Mouse (Mus musculus): ENCODE measurements around the gene Ephb2. TPM values are rescaled to one million over a fixed set of nuclear protein-coding genes. Genes with fewer than 3 reads are reported as not detected.

Gene Ephb2
- polyA plus RNA-seq, 1 experiment from 2014 or later = 24.3 TPM

DNA sequence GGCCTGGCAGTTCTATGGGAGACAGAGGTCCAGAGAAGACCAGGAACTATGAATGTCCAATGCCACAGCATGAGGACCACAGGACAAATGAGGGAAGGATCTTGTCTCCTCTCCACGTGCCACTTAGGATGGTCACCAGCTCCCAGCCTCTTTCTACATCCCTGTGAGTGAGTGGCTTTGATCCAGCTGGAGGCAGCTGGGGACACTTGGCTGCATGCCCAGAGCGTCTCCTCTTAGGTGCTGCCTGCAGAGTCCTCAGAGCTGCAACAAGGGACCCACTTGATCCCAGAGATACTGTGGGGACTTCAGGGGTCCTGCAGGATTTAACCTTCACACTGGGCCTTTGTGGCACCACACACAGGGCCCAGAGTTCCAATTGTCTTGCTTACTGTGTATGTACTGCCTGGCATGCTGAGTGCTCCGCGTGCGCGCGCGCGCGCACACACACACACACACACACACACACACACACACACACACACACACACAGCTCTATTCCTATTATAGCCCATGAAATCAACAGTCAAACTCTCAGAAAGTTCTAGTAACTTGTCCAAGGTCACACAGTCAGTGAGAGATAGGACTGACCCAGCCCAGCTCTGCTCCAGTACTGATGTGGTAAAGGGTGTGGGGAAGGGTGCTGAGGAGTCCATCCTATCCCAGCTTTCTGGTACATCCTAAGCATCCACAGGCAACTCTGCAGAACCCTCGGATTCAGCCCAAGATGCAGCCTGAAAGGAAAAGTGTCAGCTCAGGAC, 204.4 kb downstream of the Ephb2 start:
- H3K36me3 ChIP-seq = no peaks in the 10 kb centered on the region
- H3K9me3 ChIP-seq = no peaks in the 10 kb centered on the region
- ATAC-seq (ENCODE audit: low FRiP score, low read depth) = no peak
- H3K27ac ChIP-seq (replicated peaks) = no peak overlapping the region
- no peak overlapping the region for H3K9ac ChIP-seq
- WGBS = 76% methylated on average over 11 of the region's 11 CpGs
- H3K4me3 ChIP-seq = no peak overlapping the region
- H3K4me2 ChIP-seq = no peak overlapping the region
- peaks cover 8% of the 10 kb centered on the region; the same call in 1 of the 2 replicates for H3K27me3 ChIP-seq
- no peaks in the 10 kb centered on the region for H3K4me1 ChIP-seq (replicated peaks)

DNA sequence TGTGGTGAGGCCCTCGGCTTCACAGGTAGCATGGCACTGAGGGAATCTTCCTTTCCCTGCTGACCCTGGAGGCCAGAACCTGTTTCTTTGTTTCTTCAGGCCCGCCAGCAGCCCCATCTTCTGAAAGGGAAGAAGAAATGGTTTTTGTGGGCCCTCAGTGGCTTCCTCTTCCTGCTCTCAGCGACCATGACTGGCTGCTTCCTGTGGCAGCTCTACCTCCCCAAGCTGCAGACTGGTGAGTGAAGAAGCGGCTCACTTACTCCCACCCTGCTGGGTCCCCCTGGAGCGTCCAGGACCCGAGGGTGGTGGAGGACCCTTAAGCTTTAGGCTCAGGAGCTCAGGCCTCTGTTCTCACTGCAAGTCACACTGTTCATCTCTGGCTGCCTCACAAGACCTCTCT, 209.2 kb downstream of the Ephb2 start:
- ATAC-seq (ENCODE audit: low FRiP score, low read depth) = no peak
- Histone ChIP-seq H3K4me1 (replicated peaks) (no peaks in the 10 kb centered on the region), H3K9me3 (no peaks in the 10 kb centered on the region), H3K4me3 (no peak overlapping the region), H3K9ac (no peak overlapping the region), H3K4me2 (no peak overlapping the region), H3K36me3 (no peaks in the 10 kb centered on the region), H3K27ac (replicated peaks) (no peak overlapping the region), H3K27me3 (peaks cover 3% of the 10 kb centered on the region; the same call in 1 of the 2 replicates)
- 78% methylated on average over 6 of the region's 6 CpGs for WGBS

DNA sequence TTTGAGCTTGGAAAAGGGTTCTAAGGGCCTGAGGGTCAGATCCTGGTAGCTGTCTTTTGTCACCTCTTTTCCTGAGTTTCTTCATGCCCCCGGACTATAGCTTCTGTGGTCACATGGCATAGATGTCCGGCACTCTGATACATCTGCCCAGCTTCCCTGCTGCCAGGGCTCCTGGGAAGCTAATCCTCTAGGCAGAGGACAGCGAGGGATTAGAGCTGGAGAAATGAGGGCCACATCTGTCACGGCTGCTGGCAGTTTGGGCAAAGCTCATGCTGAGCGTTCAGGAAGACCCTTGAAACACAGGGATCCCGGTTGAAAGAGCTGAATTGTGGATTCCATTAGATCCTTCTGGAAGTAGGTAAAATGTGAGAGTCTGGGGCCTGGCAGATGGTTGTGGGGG, 213.4 kb downstream of the Ephb2 start, which contains the start of gene Lactbl1:
Gene Lactbl1, plus strand, starts transcription at position 234 of the 400 bp plus-strand sequence.
- H3K27ac ChIP-seq (replicated peaks) = no peak within 1 kb of the TSS
- H3K4me2 ChIP-seq = no peak within 1 kb of the TSS
- no peak within 1 kb of the TSS for H3K9ac ChIP-seq
- H3K27me3 ChIP-seq = peaks cover 3% of the 10 kb centered on the region; the same call in 1 of the 2 replicates
- no peaks in the 10 kb centered on the region for H3K36me3 ChIP-seq
- no peaks in the 10 kb centered on the region for H3K4me1 ChIP-seq (replicated peaks)
- no peak within 1 kb of the TSS for H3K4me3 ChIP-seq
- H3K9me3 ChIP-seq = no peaks in the 10 kb centered on the region
- no peak for ATAC-seq (ENCODE audit: low FRiP score, low read depth)
- WGBS = 46% methylated on average over 6 of the region's 6 CpGs

DNA sequence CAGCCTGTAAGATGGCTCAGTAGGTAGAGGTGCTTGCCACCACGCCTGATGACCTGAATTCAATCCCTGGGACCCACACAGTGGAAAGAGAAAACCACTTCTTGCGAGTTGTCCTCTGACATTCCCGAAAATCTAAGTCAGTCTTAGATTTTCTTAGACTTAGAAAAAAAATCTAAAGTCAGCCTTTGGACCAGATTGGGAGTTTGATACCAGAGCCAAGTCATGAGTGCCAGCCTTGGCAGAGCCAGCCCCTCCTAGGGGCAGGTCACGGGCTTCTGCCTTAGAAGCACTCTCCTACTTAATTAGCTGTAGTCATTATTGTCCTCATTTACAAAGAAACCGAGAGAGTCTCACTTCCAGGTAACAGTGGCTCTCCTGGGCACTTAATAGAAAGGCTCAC, 213.8 kb downstream of the Ephb2 start:
- Histone ChIP-seq H3K9ac (no peak overlapping the region), H3K27ac (replicated peaks) (no peak overlapping the region), H3K27me3 (peaks cover 3% of the 10 kb centered on the region; the same call in 1 of the 2 replicates), H3K9me3 (no peaks in the 10 kb centered on the region), H3K4me3 (no peak overlapping the region), H3K36me3 (no peaks in the 10 kb centered on the region), H3K4me2 (no peak overlapping the region), H3K4me1 (replicated peaks) (no peaks in the 10 kb centered on the region)
- 58% methylated on average over 5 of the region's 5 CpGs for WGBS
- ATAC-seq (ENCODE audit: low FRiP score, low read depth) = no peak

DNA sequence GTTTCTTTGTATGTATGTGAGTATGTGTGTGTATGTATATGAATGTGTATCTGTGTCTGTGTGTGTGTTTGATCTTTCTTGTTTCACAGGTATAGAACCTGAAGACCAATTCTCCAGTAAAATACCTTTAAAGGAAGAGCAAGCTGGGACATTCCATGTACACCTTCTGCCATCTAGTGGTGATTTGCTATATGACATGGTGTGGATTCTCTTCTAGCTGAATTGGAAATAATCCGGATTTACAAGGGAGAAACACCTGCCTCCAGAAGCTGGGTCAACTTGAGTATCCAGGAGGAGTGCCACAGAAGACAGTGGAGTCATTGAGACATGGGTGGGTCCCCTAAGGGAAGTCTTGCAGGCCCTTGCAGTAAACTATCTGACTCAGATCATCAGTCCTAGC, 214.5 kb downstream of the Ephb2 start:
- H3K36me3 ChIP-seq = no peaks in the 10 kb centered on the region
- H3K4me2 ChIP-seq = no peak overlapping the region
- H3K9ac ChIP-seq = no peak overlapping the region
- no peak overlapping the region for H3K4me3 ChIP-seq
- H3K4me1 ChIP-seq (replicated peaks) = no peaks in the 10 kb centered on the region
- no peaks in the 10 kb centered on the region for H3K9me3 ChIP-seq
- H3K27me3 ChIP-seq = peaks cover 3% of the 10 kb centered on the region; the same call in 1 of the 2 replicates
- ATAC-seq (ENCODE audit: low FRiP score, low read depth) = 0 out of 2 replicates have a peak, but pooled peaks have one; percentile 30
- WGBS = 0% methylated on average over 1 of the region's 1 CpGs
- no peak overlapping the region for H3K27ac ChIP-seq (replicated peaks)

DNA sequence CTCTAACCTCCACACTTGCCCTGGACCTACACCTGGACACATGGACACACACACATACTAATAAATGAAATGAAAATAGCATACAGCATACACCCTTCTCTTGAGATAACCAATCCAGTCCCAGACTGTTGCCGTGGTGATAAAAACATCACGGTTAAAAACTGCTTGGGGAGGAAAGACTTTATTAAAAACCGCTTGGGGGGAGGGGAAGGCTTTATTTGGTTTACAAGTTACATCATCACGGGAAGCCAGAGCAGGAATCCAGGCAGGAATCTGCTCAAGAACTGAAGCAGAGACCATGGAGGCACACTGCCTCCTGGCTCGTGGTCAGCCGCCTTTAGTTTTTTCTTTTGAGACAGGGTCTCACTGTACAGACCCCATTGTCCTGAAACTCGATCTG, 222.1 kb downstream of the Ephb2 start:
- WGBS = 58% methylated on average over 7 of the region's 7 CpGs
- Histone ChIP-seq H3K36me3 (no peaks in the 10 kb centered on the region), H3K9me3 (no peaks in the 10 kb centered on the region), H3K9ac (no peak overlapping the region), H3K27me3 (no peaks in the 10 kb centered on the region), H3K27ac (replicated peaks) (no peak overlapping the region), H3K4me2 (no peak overlapping the region), H3K4me3 (no peak overlapping the region), H3K4me1 (replicated peaks) (no peaks in the 10 kb centered on the region)
- no peak for ATAC-seq (ENCODE audit: low FRiP score, low read depth)

DNA sequence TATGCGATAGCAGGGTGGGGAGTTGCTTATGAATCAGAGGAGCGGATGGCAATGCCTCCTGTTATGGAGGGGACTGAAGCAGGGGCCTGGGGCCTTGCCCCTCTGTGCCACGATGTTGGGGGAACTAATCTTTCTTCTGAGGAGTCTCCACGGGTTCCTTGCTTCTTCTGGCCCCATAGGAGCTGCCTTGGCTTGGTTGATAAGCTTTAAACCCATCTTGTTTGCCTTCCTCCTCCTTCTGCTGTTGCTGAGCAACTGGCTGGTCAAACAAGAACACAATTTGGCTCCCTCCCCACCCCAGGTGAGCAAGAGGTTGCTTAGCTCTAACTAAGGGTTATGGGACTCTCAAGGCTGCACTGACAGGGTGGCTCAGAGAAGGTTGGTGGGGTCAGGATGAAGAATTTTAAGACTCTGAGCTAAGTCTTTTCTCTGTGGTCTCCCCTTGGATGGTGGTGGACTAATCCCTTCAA, 225.4 kb downstream of the Ephb2 start, which contains the start of gene Tex46:
Gene Tex46, plus strand, starts transcription at position 51 of the 470 bp plus-strand sequence.
- Histone ChIP-seq H3K27ac (replicated peaks) (no peak within 1 kb of the TSS), H3K4me3 (no peak within 1 kb of the TSS), H3K27me3 (no peaks in the 10 kb centered on the region), H3K4me1 (replicated peaks) (no peaks in the 10 kb centered on the region), H3K4me2 (no peak within 1 kb of the TSS), H3K9ac (no peak within 1 kb of the TSS), H3K36me3 (no peaks in the 10 kb centered on the region), H3K9me3 (no peaks in the 10 kb centered on the region)
- no peak for ATAC-seq (ENCODE audit: low FRiP score, low read depth)
- WGBS = 62% methylated on average over 4 of the region's 4 CpGs

DNA sequence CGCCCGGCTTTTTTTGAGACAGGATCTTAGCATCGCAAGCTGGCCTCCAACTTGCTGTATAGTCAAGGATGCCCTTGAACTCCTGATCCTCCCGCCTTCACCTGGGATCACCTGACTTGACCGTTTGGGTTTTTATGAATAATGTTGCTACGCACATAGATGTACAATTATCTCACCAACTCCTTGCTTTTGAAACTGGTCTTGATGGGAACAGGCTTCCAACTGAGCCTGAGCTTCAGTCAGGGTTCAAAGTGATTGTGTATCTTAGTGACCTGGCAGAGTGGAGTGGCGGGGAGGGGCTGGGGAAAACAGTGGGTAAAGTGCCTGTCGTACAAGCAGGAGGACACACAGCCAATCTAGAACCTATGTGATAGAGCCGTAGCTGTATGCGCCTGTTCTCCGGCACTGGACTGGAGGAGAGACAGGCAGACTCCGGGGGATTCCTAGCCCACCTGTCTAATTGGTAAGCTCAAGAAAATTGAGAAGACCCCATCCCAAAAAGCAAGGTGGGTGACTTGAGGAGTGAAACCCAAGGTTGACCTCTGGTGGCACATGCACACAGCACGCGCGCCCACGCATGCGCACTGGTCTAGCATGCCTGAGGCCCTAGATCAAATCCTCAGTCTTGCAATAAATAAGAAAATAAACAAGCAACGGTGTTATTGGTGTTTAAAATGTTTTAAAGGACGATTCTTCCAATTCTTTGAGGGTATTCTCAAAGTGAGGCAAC, 229.9 kb downstream of the Ephb2 start:
- Histone ChIP-seq H3K36me3 (no peaks in the 10 kb centered on the region), H3K4me3 (no peak overlapping the region), H3K27ac (replicated peaks) (no peak overlapping the region), H3K27me3 (no peaks in the 10 kb centered on the region), H3K4me2 (no peak overlapping the region), H3K4me1 (replicated peaks) (peaks cover 7% of the 10 kb centered on the region), H3K9ac (no peak overlapping the region), H3K9me3 (no peaks in the 10 kb centered on the region)
- 93% methylated on average over 19 of the region's 19 CpGs for WGBS
- ATAC-seq (ENCODE audit: low FRiP score, low read depth) = no peak

DNA sequence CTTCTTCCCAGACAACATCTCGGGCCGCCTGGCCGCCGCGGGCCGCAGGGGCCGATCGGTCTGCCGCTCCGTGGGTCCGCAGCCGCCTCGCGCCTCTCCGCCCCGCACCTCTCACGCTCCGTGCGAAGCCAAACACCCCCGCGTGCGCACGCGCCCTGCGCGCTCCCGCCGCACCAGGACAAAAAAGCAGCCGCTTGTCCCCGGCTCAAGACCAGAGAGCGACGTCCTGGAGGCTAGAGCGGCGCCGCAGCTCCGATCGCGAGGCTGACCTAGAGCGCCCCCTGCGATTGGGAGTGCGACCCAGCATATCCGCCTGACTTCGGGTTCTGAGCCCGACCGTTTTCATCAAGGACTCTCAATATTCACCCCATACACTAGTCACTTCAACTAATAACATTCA, 233.2 kb downstream of the Ephb2 start, which contains the start of gene Kdm1a:
Gene Kdm1a, minus strand, starts transcription at position 156 of the 400 bp plus-strand sequence.
- Histone ChIP-seq H3K27me3 (no peaks in the 10 kb centered on the region), H3K9me3 (no peaks in the 10 kb centered on the region), H3K4me2 (peak within 1 kb of the TSS; percentile 68), H3K4me3 (peak within 1 kb of the TSS; percentile 100), H3K27ac (replicated peaks) (peak within 1 kb of the TSS; percentile 97), H3K4me1 (replicated peaks) (peaks cover 24% of the 10 kb centered on the region), H3K9ac (peak within 1 kb of the TSS; percentile 100), H3K36me3 (no peaks in the 10 kb centered on the region)
- peak; percentile 89 for ATAC-seq (ENCODE audit: low FRiP score, low read depth)
- WGBS = under 1% methylated on average over 44 of the region's 45 CpGs

DNA sequence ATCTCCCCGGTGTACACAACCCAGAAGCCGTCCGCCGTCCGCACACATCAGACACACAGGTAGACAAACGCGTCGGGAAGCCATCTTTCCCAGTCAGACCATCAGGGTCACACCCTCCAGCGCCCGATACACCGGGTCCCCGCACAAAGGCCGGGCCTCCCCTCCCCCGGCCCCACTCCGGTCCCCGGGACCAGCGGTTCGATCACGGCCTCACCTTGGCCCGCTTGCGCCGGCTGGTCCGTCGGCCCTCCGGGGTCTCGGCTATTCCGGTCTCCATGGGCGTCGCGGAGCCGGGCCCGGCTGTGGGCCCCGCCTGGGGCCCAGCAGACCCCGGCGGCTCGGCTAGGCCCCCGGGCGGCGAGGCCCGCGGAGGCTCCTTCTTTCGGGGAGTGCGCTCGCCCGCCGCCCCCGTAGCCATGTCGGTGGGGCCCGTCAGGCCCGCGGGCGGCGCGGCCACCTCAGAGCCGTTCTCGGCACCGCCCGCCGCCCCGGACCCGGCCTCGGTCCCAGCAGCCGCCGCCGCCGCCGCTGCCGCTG, 233.7 kb downstream of the Ephb2 start:
- H3K4me3 ChIP-seq = peak overlapping the region; percentile 100
- H3K9me3 ChIP-seq = no peaks in the 10 kb centered on the region
- peak overlapping the region; percentile 97 for H3K27ac ChIP-seq (replicated peaks)
- peak; percentile 48 for ATAC-seq (ENCODE audit: low FRiP score, low read depth)
- no peaks in the 10 kb centered on the region for H3K27me3 ChIP-seq
- no peaks in the 10 kb centered on the region for H3K36me3 ChIP-seq
- WGBS = under 1% methylated on average over 62 of the region's 68 CpGs
- peak overlapping the region; percentile 100 for H3K9ac ChIP-seq
- peaks cover 26% of the 10 kb centered on the region for H3K4me1 ChIP-seq (replicated peaks)
- H3K4me2 ChIP-seq = peak overlapping the region; percentile 68

DNA sequence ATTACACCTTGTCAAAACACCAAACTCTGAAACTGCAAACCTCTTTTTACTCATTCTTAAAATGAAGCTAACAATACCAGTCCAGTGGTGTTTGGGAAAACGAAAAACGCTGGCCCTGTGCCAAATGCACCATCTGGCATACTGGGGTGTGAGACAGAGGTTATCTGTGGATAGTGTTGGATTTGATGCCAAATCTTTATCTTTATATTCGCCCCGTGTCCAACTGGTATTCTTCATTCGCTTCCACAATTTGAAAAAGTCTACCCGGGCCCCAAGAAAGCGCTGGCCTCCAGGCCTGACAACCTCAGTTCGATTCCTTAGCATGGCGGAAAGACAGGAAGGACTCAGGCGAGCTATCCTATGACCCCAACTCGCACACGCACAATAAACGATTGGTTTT, 234.3 kb downstream of the Ephb2 start:
- Histone ChIP-seq H3K4me1 (replicated peaks) (peaks cover 29% of the 10 kb centered on the region), H3K4me3 (peak overlapping the region; percentile 100), H3K4me2 (peak overlapping the region; percentile 68), H3K27me3 (no peaks in the 10 kb centered on the region), H3K9ac (peak overlapping the region; percentile 100), H3K36me3 (no peaks in the 10 kb centered on the region), H3K27ac (replicated peaks) (peak overlapping the region; percentile 97), H3K9me3 (no peaks in the 10 kb centered on the region)
- no peak for ATAC-seq (ENCODE audit: low FRiP score, low read depth)
- WGBS = 1% methylated on average over 13 of the region's 13 CpGs

DNA sequence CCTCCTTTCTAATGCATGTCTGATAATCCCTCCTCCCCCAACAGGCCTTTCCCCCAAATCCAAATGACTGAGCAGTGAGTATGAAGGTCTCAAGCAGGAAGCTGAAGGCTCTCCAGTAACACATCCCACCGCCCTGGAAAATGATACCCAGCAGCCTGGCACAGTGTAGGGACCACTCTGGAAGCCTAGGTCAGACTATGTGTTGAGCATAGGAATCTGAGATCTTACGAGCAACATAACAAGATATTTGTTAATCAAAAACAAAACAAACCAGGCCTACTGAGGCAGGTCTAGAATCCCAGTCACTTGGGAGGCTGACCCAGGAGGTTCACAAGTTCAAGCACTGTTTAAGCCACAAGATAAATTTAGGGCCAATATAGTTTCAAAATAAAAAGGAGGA, 235.3 kb downstream of the Ephb2 start:
- no peak for ATAC-seq (ENCODE audit: low FRiP score, low read depth)
- Histone ChIP-seq H3K4me1 (replicated peaks) (peaks cover 31% of the 10 kb centered on the region), H3K36me3 (no peaks in the 10 kb centered on the region), H3K4me2 (peak overlapping the region; percentile 68), H3K9ac (peak overlapping the region; percentile 12; the same call in 1 of the 2 replicates), H3K9me3 (no peaks in the 10 kb centered on the region), H3K27me3 (no peaks in the 10 kb centered on the region), H3K27ac (replicated peaks) (no peak overlapping the region), H3K4me3 (peak overlapping the region; percentile 100)
- 91% methylated on average over 2 of the region's 2 CpGs for WGBS
